Mouse (Mus musculus): ENCODE results near the gene Xbp1.
"Not testable (repeated sequence)": the region's sequence is repeated elsewhere in the genome, so short reads cannot be mapped to it uniquely, and the experiment has no call there.

Gene Xbp1

DNA sequence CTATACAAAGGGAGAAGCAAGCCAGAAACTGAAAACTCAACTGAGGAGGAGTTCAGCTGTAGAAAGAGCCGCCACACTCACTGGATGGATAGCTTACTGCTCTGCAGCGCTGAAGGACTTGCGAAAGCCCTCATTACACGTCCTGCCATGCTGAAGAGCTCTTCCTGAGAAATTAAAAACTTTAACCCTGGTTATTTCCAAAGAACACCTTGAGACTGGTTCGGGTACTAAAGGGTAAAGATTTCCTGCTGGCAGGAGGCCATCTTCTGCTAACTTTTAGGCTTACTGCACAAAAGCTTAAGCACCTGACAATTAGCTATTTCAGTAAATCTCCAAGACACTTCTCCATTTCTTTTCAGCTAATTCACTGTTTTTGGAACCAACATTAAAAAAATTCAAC, 9.7 kb downstream of the Xbp1 start:
- no peak for DNase-seq

DNA sequence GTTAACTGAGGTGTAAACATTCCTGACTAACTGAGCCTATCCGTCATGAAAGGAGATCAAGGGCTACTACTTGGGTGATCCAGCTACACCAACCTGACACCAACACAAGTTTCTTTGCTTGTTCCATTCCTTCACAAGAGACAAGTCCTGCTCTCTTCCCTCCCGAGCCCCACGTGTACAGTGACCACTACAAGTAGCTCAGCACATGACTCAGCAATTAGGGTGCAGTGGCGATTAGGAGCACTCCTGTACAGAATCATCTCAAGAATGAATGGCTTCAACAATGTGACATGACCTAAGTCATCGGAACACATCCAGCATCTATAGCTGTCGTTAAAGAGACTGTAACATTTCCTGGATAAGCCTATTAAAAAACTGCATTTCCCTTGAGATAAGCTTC, 10.3 kb downstream of the Xbp1 start:
- DNase-seq: no peak

DNA sequence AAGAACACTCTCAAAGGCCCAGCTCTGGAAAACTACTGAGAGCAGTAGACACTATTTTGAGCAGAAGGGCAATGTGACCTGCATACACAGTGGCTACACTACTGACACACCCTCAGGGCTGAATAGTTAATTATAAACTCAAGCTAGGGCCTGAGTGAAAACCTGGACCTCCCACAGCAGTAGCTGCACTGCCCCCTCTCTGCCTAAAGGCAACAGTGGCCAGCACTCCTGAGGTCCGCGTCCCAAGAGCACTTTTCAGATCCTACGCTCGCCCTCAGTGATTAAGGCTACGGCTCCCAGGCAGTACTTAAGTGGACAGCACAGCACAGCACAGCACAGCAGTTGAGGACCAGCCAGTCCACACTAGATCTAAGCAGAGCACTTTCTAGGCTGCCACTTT, 12.6 kb downstream of the Xbp1 start:
- no peak for DNase-seq

DNA sequence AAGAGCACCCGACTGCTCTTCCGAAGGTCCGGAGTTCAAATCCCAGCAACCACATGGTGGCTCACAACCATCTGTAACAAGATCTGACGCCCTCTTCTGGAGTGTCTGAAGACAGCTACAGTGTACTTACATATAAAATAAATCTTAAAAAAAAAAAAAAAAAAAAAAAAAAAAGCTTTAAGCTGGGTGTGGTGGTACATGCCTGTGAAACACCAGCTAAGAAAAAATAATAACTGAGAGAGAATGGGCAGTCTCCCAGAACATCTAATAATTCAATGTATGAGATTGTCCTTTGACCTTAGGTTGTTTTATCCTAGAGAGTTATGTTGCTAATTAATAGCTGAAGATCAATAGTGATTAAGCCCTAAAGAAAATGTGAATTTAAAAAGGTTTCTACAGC, 17.0 kb downstream of the Xbp1 start:
- DNase-seq: not testable (repeated sequence)

DNA sequence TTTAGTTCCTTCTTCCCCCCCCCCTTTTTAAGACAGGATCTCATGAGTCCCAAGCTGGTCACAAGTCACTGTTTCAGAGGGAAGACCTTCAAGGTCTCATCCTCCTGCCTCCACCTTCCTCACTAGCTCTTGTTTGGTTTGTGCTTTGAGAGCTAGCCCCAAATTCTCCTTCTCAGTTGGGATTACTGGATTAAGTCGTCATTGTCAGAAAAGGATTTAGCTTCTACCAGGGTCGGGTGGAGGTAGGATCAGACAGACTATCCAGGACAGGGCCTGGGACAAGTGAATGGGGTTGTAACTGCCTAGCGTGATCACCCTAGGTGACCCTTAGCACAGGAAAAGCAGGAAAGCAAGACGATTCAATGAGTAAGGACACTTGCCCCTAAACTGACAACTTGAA, 19.9 kb downstream of the Xbp1 start:
- no peak for DNase-seq

DNA sequence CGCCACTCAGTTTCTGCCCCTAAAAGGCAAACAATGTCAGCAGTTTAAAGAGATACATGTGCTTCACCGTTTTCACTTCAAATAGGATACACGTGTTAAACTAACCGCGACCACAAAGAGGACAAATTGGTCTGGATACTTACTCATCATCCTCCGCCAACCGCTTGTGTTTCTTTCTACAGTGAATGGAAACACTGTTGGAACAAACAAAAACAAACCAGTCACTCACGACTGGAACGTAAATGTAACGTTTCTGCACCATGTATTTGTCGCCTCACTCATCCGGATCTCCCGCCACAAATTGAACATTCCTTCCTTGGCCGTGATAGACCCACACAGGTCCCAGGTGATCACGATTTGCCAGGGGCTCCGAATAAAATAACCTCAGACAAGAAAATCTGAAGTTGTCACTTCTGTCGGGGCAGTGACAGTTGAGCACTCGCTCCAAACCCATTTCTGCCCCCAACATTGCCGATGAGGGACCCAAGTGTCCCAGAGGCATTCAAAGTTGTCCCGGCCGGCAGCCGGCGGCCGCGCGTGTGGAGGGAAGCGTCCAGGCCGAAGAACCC, 20.9 kb downstream of the Xbp1 start:
- no peak for DNase-seq

DNA sequence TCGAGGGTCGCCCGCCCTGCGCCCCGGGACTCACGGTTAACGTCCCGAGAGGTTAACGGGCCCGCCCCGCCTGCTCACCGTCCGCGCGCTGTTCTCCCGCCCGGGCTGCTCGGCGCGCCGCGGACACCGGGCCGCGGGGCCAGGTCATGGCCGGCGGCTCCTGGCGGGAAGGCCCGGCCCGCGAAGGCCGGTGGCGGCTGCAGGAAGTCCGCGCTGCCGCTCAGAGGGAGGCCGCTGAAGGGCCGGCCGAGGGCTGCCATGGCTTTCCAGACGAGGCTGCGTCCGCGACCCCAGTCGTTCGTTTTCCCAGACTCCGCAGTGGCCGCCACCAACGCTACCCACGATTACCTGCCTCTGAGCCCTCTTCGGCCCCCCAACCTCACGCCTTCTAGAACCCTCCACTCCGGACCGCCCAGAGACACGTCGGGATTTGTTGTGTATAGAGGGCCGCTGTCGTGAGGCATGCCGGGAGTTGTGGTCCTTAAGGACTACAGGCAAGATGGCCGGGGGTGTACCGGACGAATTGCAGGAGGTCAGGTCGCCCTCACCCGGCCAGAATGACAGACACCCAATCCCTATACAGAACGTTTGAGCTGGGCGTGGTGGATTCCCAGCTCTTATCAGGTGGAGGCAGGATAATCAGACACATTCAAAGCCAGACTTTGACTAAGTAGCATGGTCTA, 21.5 kb downstream of the Xbp1 start, which contains the start of gene Ccdc117:
Ccdc117 (minus strand) TSS at position 389 of the 683 bp plus-strand sequence.
- peak; percentile 92 for DNase-seq

DNA sequence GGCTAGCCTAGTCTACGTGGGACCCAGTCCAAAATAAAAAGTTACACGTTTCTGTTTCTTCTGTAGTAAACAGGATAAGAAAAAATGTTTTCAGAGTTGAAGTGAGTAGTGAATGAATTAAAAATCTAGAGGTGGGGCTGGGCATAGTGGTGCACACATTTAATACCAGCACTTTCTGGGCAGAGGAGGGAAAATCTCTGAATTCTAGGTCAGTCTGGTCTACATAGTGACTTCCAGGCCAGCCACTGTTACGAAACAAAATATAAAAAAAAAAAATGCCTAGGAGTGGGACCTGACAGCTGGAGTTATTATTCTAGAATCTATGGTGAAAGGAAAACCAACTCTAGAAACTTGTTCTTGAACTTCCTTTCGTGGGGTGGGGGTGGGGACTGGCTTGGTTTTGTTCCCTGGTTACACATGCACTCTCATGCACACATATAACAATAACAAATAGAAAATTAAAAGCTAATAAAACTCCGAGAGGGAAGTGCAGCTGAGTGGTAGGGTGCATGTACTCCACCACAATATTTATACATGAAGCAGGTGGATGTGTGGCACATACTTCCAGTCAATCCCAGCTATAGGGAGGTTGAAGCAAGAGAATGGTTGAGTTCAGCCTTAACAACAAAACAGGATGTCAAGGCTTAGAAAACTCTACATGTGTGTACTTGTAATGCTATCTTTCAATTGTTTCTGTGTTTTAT, 22.2 kb downstream of the Xbp1 start:
- DNase-seq: no peak

DNA sequence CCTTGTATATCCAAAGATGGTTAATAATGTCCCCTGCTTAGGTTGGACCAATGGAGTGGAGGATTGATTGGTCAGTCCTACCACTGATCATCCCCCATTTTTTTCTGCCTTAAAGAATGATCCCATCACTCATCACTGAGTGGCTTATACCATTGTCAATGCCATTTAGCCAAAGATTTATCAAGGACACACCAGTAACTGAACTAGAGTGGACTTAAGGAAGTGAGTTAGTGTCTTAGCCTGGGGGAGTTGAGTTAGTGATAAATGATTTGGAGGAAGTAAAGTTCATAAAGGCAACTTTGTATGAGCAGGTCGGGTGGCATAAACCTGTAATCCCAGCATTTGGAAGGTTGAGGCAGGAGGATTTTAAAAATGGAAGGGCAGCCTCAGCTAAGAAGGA, 22.8 kb downstream of the Xbp1 start:
- DNase-seq: no peak

DNA sequence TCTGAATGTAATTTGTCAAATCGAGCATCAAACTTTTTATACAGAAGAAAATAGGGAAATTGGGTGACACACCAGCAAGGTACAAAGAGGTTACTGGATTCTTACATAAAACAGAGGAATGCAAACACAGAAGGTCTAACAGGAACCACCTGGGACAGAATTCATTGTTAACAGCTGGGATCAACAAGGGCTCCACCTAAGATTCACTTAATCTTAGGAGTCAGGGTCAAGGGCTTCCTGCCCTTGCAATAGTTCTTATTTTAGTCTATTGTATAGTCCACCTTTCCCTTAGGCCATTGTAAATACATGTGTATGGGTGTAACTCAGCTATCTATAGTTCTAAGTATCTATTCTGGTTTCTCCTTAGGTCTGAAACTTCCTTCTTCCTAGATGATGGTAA, 24.2 kb downstream of the Xbp1 start:
- DNase-seq: not testable (repeated sequence)

DNA sequence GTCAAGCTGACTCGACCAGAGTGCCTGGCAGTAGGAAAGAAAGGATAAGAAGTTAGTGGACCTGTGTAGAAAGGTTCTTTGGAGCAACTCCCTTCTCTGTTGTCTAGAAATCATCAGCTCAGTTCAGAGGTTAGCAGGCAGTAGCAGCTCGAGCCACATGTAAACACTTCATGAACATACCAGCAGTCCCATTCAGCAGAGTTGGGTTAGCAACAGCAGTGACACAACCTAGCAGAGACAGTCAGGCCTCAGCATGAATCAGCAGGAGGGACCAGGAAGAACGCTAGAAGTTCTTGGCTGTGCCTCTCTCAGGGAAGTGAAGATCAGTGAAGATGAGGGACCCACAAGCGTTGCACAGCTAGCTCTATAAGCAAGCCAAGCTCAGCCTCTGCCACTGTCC, 25.0 kb downstream of the Xbp1 start:
- DNase-seq: no peak

DNA sequence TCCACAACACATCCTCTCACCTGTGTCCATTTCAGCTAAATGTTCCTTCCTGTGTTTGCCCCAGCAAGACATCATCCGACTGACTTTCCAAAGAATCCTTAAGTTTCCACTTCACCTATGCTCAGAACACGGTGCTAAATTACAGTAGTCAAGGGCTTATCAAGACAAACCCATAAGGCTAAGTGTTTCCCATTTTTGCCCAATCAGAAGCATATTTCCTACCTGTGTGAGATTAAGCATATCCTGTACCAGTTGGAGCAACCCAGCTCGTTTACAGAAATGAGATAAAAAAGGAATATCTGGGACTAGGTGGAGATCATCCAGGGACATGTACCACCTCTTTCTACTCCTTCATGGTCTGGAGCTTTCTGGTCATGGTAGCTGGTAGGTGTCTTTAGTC, 26.2 kb downstream of the Xbp1 start:
- DNase-seq: no peak

DNA sequence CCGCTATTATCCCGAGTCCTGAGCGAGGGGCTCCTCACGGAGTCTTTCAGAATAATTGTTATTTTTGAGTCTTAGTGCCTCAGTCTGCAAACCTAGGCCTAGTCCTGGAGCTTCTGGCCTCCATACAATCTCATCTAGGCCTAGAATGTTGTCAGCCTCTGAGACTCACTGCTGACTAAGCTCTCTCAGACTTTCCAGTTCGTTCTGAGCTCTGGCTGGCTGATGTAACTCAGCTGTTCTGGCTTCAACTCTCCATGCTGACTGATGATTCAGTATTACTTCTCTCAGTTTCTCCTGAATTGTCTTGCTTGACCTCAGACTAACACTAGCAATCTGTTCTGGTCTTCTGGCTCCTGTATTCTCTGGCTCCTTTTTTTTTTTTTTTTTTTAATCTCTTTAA, 31.0 kb downstream of the Xbp1 start:
- DNase-seq: no peak

DNA sequence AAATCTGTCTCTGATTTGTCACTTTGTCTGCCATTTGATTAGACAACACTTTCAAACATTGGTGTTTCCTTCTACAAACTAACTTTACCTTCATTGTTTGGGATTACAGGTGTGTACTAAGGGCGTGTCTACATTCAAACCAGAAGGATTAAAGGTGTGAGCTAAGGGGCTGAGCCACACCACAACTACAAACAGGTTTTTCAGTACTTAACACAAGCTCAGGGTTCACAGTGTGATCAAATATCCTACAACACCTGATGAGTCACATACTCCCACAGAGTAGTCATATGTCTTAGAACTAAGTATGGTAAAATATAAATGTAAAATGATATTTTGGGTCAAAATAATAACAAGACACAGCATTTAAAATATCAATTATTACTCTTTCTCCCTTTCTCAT, 31.5 kb downstream of the Xbp1 start:
- DNase-seq: no peak

DNA sequence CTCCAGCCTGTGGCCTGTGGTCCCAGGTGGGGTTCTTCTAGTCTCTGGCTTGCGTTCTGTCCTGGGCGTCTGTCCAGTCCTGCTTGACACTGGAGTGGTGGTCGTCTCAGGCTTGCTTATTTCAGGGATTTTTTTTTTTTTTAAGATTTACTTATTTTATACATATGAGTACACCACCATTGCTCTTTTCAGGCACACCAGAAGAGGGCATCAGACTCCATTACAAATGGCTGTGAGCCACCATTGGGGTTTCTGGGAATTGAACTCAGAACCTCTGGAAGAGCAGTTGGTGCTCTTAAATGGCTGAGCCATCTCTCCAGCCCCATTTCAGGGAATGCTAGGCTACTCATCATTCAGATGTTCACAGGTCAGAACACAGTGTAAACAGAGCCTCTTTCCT, 39.8 kb downstream of the Xbp1 start:
- DNase-seq: no peak

DNA sequence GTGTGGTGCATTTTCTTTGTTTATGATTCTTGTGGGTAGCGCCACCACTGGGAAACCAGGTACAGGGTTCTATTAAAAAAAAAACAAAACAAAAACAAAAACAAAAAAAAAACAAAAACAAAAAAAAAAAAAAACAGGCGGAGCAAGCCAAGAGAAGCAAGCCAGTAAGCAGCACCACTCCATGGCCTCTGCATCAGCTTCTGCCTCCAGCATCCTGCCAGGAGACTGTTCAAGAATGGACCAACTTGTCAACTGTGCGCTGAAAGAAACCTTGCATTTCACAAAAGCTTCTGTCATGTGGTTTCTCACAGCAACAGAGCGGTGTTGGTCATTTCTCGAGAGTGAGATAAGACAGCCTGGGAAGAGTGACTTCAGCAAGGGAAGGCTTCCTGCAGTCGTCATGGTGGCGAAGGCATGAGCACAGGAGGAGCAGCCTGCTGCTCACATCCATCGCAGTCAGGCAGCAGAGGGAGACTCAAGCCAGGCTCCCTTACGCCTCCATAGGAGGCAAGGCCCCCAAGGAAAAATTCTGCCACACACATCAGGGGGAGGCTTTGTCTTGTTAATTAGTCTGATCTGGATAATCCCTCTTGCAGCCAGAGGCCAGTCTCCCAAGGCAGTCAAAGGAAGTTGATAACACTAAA, 42.3 kb downstream of the Xbp1 start:
- no peak for DNase-seq

DNA sequence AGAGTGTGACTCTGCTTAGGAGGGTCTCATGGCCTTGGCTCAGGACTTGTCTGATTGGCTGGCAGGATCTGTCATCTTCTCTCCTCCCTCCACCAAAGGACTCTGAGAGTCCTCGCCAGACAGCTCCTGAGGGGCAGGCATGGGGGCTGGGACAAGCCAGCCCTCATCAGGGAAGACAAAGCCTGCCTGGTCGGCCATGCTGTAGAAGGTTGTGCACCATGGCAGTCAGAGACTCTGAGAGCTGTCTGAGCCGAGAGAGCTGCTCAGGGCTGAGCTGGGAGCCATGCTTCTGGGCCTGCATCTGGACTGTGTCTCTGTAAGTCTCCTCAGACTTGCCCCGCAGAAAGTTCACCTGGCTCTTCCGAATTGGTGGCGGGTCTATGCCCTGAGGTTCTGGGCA, 43.4 kb downstream of the Xbp1 start:
- no peak for DNase-seq

DNA sequence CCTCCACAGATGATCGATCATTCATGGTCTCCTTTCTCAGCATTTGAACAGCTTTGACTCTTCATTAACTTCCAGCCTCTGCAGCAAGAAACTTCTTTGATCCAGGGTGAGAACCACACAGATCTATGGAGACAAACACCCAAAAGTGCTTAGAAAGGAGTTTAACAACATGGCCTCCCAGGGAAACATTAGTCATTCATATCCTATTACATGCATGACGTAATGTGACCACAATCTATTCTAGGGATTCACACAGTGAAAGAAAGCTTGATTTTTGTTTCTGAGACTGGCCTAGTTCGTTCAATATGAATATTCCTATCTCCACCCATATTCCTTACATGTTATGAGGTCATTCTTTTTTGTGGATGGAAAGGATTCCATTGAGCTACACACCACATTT, 45.1 kb downstream of the Xbp1 start:
- no peak for DNase-seq

DNA sequence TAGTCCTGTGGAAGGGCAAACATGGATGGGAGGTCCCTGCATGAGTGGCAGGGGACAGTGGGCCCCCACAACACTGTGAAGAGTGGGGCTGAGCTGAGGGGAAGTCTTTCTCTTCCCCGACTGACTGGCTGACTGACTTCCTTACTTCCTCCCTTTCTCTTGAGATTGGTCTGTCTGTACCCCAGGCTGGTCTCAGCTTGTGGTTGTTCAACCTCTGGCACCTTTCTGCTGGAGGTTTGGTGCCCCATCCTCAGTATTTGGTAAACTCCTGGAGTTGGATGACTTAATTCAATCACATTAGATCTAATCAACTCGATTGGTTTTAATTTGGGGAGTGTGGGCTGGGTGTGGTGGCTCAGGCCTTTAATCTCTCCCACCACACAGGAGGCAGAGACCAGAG, 46.0 kb downstream of the Xbp1 start:
- DNase-seq: no peak

DNA sequence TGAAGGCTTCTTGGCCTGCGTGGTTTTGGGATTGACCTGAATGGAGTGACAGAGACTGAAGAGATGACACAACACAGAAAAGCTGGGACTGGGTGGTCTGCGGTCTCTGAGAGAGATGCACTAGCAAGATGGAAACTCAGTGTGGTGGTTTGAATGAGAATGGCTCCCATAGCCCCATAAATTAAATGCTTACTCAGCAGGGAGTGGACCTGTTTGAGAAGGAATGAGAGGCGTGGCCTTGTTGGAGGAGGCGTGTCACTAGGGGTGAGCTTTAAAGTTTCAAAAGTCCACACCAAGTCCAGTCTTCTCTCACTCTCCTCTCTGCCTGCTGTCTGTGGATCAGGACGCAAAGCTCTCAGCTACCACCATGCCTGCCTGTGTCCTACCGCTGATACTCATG, 47.2 kb downstream of the Xbp1 start:
- no peak for DNase-seq

DNA sequence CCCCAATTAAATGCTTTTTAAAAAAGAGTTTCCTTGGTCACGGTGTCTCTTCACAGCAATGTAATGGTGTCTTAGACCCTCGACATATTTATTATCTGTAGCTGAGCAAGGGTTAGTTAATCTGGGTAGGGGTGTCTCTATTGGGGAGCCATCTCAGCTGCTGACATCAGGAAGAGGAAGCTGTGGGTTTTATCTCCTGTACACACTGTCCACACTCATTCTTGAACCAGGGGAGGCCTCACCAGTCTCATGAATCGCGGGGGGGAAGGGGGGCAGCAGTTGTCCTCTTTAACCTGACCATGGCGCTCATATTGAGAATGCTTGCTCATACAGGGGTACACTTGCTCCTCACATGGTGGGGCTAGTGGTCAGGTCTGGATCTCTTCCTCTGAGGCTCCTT, 47.6 kb downstream of the Xbp1 start:
- DNase-seq: no peak

DNA sequence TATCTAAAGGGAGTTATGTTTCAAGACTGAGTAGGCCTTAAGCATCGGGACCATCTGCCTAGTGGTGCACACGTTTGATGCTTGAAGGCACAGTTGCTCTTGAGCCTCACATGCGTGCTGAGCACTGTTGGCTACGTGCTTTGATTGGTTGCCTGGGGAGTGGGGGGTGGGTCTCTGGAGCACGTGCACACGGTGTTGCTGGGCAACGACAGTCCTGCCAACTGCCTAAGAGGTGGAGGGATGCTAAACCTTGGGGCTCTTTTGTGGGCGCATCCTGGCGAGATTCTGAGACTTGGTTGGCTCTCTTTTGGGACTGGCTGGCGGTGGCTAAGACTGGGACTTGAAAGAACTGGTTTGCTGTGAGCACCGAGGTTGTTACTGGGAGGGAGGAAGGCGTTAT, 49.0 kb downstream of the Xbp1 start, which contains the start of gene Ankrd36:
Ankrd36 (plus strand) TSS at position 211 of the 400 bp plus-strand sequence.
- no peak for DNase-seq

DNA sequence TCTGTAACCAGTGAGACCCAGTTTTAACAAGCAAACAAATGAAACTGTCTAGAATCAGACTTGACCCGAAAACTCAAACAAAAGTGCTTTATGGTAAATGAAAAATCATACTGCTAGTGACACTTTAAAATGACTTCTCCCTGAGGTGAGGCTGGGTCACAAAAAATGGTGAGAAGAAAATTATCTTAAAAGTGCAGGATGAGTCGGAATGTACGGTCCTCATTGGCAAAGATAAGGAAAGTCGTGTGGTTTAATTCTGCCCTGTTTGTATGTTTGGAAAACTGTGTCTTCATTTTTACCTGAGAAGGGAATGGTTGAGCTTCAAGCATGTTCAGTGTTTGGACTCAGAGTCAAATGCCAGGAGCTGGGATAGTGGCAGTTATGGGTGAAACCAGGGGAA, 51.4 kb downstream of the Xbp1 start:
- DNase-seq: no peak

DNA sequence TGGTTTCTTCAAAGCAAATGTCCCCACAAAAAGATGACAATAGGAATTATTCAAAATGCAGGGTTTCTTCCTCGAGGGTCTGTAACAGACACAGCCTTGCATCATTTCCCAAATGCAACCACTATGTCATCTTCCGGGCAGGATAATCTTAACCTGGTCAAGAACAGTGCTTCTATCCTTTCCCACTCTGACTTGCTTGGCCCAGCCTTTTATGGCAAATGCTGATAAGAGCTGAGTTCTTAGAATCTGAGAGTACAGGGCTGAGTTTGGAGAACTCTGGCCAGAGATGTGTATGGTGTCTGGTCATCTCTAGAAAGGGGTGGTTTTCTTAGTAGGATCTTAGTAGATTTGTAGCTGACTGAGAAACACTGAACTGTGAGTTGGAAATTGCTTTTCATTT, 53.4 kb downstream of the Xbp1 start:
- no peak for DNase-seq

Data from cerebellum, adult 11-12 months (tissue).